ENCODE assay signal across 12 mouse cellular contexts in genomic region chr13:38025874-38026273, GRCm38 (mm10). TPM values are rescaled to one million over a fixed set of nuclear protein-coding genes. Genes with fewer than 3 reads are reported as not detected.
DNase-seq lines count a peak whose midpoint lies in the region; ATAC-seq lines count a peak whose summit lies in the region.
"Had no signal": no experiment of that assay in that cellular context is flagged by ENCODE, and none has a peak within 500 bp of the region (broad histone marks: within the 10 kb centered on the region; RNA-seq: fewer than 3 reads in every experiment).

No protein-coding gene starts in this region.

- no peaks in the 10 kb centered on the region for H3K4me1 ChIP-seq in heart, embryonic 10.5 days
- H3K4me1 ChIP-seq: hindbrain, embryonic 12.5 days had no signal

- DNase-seq in heart, adult 11 months, result peak; percentile 83
- no peak for DNase-seq in heart, adult 8-10 months (ENCODE audit: low spot score)
- peak; percentile 9 for DNase-seq in lung, postnatal 36 days
- DNase-seq in lung, postnatal 14 days, result no peak
- peak; percentile 54 for DNase-seq in ZHBTc4 (ENCODE audit: low read depth, low spot score)
- DNase-seq in cerebellum, postnatal 14 days, result no peak
- DNase-seq in heart, embryonic 10.5 days (ENCODE audit: low spot score), result no peak
- DNase-seq: adrenal gland, adult 2 months; cerebellum, postnatal 36 days had no signal

- peak; percentile 20; the same call in 1 of the 2 replicates for ATAC-seq in neutrophil, adult 5-6 weeks (ENCODE audit: extremely low read depth, insufficient number of reproducible peaks, low FRiP score, poor library complexity, severe bottlenecking)

- H3K4me3 ChIP-seq in heart, embryonic 10.5 days, result no peak overlapping the region
- H3K4me3 ChIP-seq: hindbrain, embryonic 12.5 days had no signal

- WGBS in heart, embryonic 10.5 days, result 37% methylated on average over 4 of the region's 4 CpGs

- H3K9me3 ChIP-seq in heart, embryonic 10.5 days, result no peaks in the 10 kb centered on the region
- H3K9me3 ChIP-seq: hindbrain, embryonic 12.5 days had no signal

- H3K36me3 ChIP-seq in heart, embryonic 10.5 days, result no peaks in the 10 kb centered on the region
- H3K36me3 ChIP-seq: hindbrain, embryonic 12.5 days had no signal

- no peaks in the 10 kb centered on the region for H3K27me3 ChIP-seq in heart, embryonic 10.5 days (ENCODE audit: insufficient read depth, poor library complexity, severe bottlenecking)
- H3K27me3 ChIP-seq: CH12.LX; hindbrain, embryonic 12.5 days had no signal

- H3K27ac ChIP-seq in heart, embryonic 10.5 days, result no peak overlapping the region
- H3K27ac ChIP-seq: hindbrain, embryonic 12.5 days had no signal

RNA-seq across cellular contexts. Expression of gene Riok1, which starts 10.9 kb away (rescaled TPM):
- 10 to 100 TPM in 2 of 4 experiments, 1 to 10 TPM in 2; 8.2 to 10.6 (median 9.3) TPM for total RNA-seq in heart, adult 8-10 months (2022)
- total RNA-seq in neutrophil, adult 5-6 weeks (2017), result 114 and 138 TPM in 2 replicates
- 36.2 and 41.9 TPM in 2 replicates for polyA plus RNA-seq in heart, embryonic 10.5 days (2016; fragmentation: Nextera tagmentation; extraction: Ambion mirVana)

RNA-seq across cellular contexts. Expression of gene Cage1, which starts 11.0 kb away (rescaled TPM):
- 1 to 10 TPM; 1.6 to 3.0 (median 2.1) TPM for total RNA-seq in heart, adult 8-10 months (2022)
- total RNA-seq in neutrophil, adult 5-6 weeks (2017), result 4.5 and 4.9 TPM in 2 replicates
- polyA plus RNA-seq in heart, embryonic 10.5 days (2016; fragmentation: Nextera tagmentation; extraction: Ambion mirVana), result 0.74 and 0.87 TPM in 2 replicates

RNA-seq across cellular contexts. Expression of gene Ssr1, which starts 31.9 kb away (rescaled TPM):
- 10 to 100 TPM; 36.3 to 44.8 (median 42.9) TPM for total RNA-seq in heart, adult 8-10 months (2022)
- 38.7 and 50.6 TPM in 2 replicates for total RNA-seq in neutrophil, adult 5-6 weeks (2017)
- 114 TPM in 2 replicates for polyA plus RNA-seq in heart, embryonic 10.5 days (2016; fragmentation: Nextera tagmentation; extraction: Ambion mirVana)

Comparison
In these comparisons a context has a peak if more than half of its experiments do, and no peak if none do; other contexts are left out.
1. DNase-seq: peak in heart, adult 11 months (single experiment), lung, postnatal 36 days (single experiment) and ZHBTc4 (single experiment); none in heart, adult 8-10 months (single experiment), lung, postnatal 14 days (single experiment), cerebellum, postnatal 14 days (0 of 2) and heart, embryonic 10.5 days (single experiment).